Mouse (Mus musculus): ENCODE data around the gene Wscd1. TPM values are rescaled to one million over a fixed set of nuclear protein-coding genes. Genes with fewer than 3 reads are reported as not detected.

Gene Wscd1
- total and polyA plus RNA-seq, 2 experiments from 2014 or later, result 94.5 to 209 TPM

DNA sequence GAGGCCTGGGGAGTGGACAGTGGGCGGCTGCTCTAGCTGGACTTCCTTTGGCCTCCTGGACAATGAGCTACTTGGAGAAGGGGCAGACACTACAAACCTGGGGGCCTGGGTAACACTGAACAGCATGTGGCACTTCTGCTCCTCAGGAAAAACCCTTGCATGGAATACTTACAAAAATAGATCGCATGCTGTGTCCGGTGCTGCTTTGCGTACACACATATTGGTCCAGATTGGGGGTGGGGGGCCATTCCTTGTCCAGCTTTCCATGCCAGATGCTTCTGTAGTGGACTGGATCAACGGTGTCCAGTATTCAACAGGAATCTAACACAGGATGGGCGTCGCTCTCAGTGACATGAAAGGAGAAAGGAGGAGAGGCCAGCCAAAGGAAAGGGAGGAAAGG, 2.0 kb upstream of the Wscd1 start:
- TF ChIP-seq CTCF (IDR thresholded peaks at IDR 0.05; ENCODE audit: low read depth), result no peak
- H3K27me3 ChIP-seq (ENCODE audit: insufficient read depth, low read length), result no peaks in the 10 kb centered on the region
- no peak for ATAC-seq
- H3K9ac ChIP-seq (replicated peaks; ENCODE audit: low read length), result no peak overlapping the region
- no peak overlapping the region for H3K27ac ChIP-seq
- no peak for DNase-seq (ENCODE audit: low spot score)
- no peak overlapping the region for H3K4me2 ChIP-seq (ENCODE audit: low read depth, low read length)
- H3K36me3 ChIP-seq (ENCODE audit: insufficient read depth, low read length), result no peaks in the 10 kb centered on the region
- H3K4me3 ChIP-seq (ENCODE audit: low read length), result no peak overlapping the region
- peaks cover 7% of the 10 kb centered on the region for H3K4me1 ChIP-seq (ENCODE audit: insufficient read depth, low read length)
- H3K9me3 ChIP-seq (ENCODE audit: low read length), result no peaks in the 10 kb centered on the region
- 63% methylated on average over 7 of the region's 7 CpGs for WGBS

DNA sequence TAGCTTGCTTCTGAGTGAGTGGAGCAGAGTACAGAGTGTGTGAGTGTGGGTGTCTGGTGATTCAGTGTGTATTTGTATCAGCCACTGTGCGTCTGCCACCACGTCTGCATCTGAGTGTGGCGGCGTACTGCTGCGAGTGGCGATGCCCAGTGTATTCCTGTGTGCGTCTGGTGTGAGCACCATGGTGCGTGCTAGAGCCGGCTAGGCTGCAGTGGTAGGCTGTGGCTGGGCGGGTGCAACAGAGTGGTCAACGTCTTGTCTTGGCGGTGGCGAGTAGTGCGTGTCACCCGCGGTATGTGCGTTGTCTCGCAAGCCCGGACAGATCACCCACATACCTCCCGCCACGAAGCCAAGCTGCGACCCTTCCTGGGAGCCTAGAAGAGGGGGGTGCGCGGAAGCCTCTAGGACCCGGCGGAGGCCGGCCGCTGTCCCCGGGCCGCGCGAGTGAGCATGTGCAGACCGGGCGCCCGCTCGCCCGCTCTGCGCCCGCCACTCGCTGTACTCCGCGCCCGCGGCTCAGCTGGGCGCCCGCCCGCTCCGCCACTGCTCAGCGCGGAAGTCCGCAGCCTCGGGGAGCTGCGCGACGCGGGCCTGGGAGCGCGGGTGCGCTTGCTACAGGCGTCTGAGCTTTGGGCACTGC, 934 bp downstream of the Wscd1 start:
- DNase-seq (ENCODE audit: low spot score), result peak; percentile 88
- peak; percentile 95 for ATAC-seq
- WGBS, result under 1% methylated on average over 51 of the region's 60 CpGs
- Histone ChIP-seq H3K4me2 (ENCODE audit: low read depth, low read length) (peak overlapping the region; percentile 88), H3K27ac (peak overlapping the region; percentile 86), H3K36me3 (ENCODE audit: insufficient read depth, low read length) (no peaks in the 10 kb centered on the region), H3K27me3 (ENCODE audit: insufficient read depth, low read length) (no peaks in the 10 kb centered on the region), H3K9me3 (ENCODE audit: low read length) (no peaks in the 10 kb centered on the region), H3K4me1 (ENCODE audit: insufficient read depth, low read length) (peaks cover 28% of the 10 kb centered on the region), H3K9ac (replicated peaks; ENCODE audit: low read length) (peak overlapping the region; percentile 83), H3K4me3 (ENCODE audit: low read length) (peak overlapping the region; percentile 87)
- peak; percentile 12; the same call in 1 of the 2 replicates for TF ChIP-seq CTCF (IDR thresholded peaks at IDR 0.05; ENCODE audit: low read depth)

DNA sequence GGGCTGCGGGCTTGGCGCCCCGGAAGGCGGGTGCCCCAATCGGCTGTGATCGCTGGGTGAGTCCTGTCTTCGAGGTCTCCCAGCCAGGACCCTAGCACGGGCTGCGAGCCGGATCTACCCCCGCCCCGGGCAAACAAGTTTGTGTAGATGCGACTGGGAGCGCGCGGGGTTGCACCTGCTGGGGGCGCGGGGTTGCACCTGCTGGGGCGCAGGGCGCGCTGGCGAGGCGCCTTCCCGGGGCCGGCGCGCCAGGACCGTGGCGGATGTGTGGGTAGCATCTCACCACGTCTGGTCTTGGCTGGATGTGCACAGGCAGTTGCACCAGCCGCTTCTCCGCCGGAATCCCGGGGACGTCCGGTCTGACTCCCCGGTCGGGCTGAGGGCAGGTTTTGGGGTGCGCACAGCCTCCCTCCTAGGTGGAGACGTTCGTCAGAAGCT, 1.5 kb downstream of the Wscd1 start:
- Histone ChIP-seq H3K4me3 (ENCODE audit: low read length) (peak overlapping the region; percentile 87), H3K9ac (replicated peaks; ENCODE audit: low read length) (peak overlapping the region; percentile 83), H3K27ac (peak overlapping the region; percentile 86), H3K9me3 (ENCODE audit: low read length) (no peaks in the 10 kb centered on the region), H3K36me3 (ENCODE audit: insufficient read depth, low read length) (no peaks in the 10 kb centered on the region), H3K4me2 (ENCODE audit: low read depth, low read length) (peak overlapping the region; percentile 88), H3K27me3 (ENCODE audit: insufficient read depth, low read length) (no peaks in the 10 kb centered on the region), H3K4me1 (ENCODE audit: insufficient read depth, low read length) (peaks cover 28% of the 10 kb centered on the region)
- DNase-seq (ENCODE audit: low spot score) (peak; percentile 55), ATAC-seq (no peak; the same call in none of the 2 replicates)
- under 1% methylated on average over 33 of the region's 41 CpGs for WGBS
- no peak for TF ChIP-seq CTCF (IDR thresholded peaks at IDR 0.05; ENCODE audit: low read depth)

DNA sequence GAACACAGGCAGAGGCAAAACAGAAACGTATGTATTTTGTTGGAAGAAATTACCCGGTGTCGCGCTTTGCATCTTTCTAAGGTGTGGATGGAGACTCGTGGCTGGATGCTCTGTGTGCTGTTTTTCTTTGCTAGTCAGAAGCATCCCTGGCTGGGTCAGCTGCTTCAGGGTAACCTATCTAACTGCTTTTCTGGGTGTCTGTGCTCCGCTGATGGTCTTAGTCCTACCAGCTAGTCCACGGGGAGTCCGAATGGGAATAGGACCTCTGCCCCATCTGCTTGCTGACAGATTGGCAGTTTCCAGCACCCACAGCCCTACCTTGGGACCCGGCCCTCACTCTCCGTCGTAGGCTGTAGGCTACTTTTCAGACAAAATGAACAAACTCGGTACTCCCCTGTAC, 2.0 kb downstream of the Wscd1 start:
- peaks cover 31% of the 10 kb centered on the region for H3K4me1 ChIP-seq (ENCODE audit: insufficient read depth, low read length)
- H3K9me3 ChIP-seq (ENCODE audit: low read length), result no peaks in the 10 kb centered on the region
- peak overlapping the region; percentile 87 for H3K4me3 ChIP-seq (ENCODE audit: low read length)
- H3K27ac ChIP-seq, result peak overlapping the region; percentile 86
- WGBS, result 8% methylated on average over 12 of the region's 12 CpGs
- H3K4me2 ChIP-seq (ENCODE audit: low read depth, low read length), result peak overlapping the region; percentile 88
- ATAC-seq, result no peak
- no peaks in the 10 kb centered on the region for H3K27me3 ChIP-seq (ENCODE audit: insufficient read depth, low read length)
- no peak for TF ChIP-seq CTCF (IDR thresholded peaks at IDR 0.05; ENCODE audit: low read depth)
- H3K36me3 ChIP-seq (ENCODE audit: insufficient read depth, low read length), result no peaks in the 10 kb centered on the region
- peak overlapping the region; percentile 83 for H3K9ac ChIP-seq (replicated peaks; ENCODE audit: low read length)
- peak; percentile 34 for DNase-seq (ENCODE audit: low spot score)

DNA sequence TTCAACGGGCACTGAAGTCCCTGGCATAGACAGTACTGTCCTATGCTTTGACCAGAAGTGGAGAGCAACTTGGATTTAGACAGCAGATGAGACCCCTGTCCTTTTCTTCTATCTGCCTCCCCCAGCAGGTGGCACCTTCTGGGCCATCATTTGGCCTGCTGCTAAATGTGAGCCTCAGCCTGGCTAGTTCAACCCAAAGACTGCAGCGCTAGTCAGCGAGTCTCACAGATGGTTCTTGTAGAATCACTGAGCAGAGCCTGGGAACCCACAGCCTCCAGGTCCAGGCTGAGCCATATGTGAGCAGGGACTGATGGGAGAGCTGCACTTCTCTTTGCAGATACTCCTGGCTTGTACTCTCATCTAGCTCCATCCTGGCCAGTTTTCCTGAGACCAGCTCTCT, 2.9 kb downstream of the Wscd1 start:
- H3K27ac ChIP-seq, result peak overlapping the region; percentile 86
- peak overlapping the region; percentile 87 for H3K4me3 ChIP-seq (ENCODE audit: low read length)
- H3K27me3 ChIP-seq (ENCODE audit: insufficient read depth, low read length), result no peaks in the 10 kb centered on the region
- peak overlapping the region; percentile 83 for H3K9ac ChIP-seq (replicated peaks; ENCODE audit: low read length)
- peak overlapping the region; percentile 88 for H3K4me2 ChIP-seq (ENCODE audit: low read depth, low read length)
- H3K4me1 ChIP-seq (ENCODE audit: insufficient read depth, low read length), result peaks cover 39% of the 10 kb centered on the region
- H3K9me3 ChIP-seq (ENCODE audit: low read length), result no peaks in the 10 kb centered on the region
- peak; percentile 27; the same call in 1 of the 2 replicates for TF ChIP-seq CTCF (IDR thresholded peaks at IDR 0.05; ENCODE audit: low read depth)
- 43% methylated on average over 3 of the region's 3 CpGs for WGBS
- H3K36me3 ChIP-seq (ENCODE audit: insufficient read depth, low read length), result no peaks in the 10 kb centered on the region
- DNase-seq (ENCODE audit: low spot score), result peak; percentile 53
- no peak for ATAC-seq

DNA sequence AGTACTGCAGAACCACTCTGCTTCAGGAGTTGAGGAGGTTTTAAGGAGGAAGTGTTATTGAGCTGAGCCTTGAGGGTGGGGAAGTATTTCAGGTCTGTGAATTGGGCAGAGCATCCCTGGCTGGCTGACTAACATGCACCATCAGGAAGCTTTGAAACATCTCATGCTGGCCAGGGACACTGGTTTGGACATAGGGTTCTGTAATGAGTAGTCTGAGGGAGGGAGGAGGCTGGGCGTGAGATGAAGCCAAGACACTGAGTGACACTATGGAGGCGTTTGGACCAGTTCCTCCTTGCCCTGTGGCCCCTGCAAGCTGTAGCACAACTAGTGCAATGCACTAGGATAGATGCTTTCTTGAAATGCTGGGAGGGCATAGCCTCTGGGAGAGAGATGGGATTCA, 5.4 kb downstream of the Wscd1 start:
- DNase-seq (ENCODE audit: low spot score), result no peak
- WGBS, result 40% methylated on average over 2 of the region's 2 CpGs
- H3K27ac ChIP-seq, result 0 out of 2 replicates have a peak overlapping the region, but pooled peaks have one; percentile 91
- no peak for ATAC-seq
- peak overlapping the region; percentile 88 for H3K4me2 ChIP-seq (ENCODE audit: low read depth, low read length)
- no peak overlapping the region; the same call in 1 of the 2 replicates for H3K4me3 ChIP-seq (ENCODE audit: low read length)
- peaks cover 51% of the 10 kb centered on the region for H3K4me1 ChIP-seq (ENCODE audit: insufficient read depth, low read length)
- H3K27me3 ChIP-seq (ENCODE audit: insufficient read depth, low read length), result no peaks in the 10 kb centered on the region
- 0 out of 2 replicates have a peak overlapping the region, but pooled peaks have one; percentile 21 for H3K9ac ChIP-seq (replicated peaks; ENCODE audit: low read length)
- no peak for TF ChIP-seq CTCF (IDR thresholded peaks at IDR 0.05; ENCODE audit: low read depth)
- no peaks in the 10 kb centered on the region for H3K36me3 ChIP-seq (ENCODE audit: insufficient read depth, low read length)
- H3K9me3 ChIP-seq (ENCODE audit: low read length), result no peaks in the 10 kb centered on the region

DNA sequence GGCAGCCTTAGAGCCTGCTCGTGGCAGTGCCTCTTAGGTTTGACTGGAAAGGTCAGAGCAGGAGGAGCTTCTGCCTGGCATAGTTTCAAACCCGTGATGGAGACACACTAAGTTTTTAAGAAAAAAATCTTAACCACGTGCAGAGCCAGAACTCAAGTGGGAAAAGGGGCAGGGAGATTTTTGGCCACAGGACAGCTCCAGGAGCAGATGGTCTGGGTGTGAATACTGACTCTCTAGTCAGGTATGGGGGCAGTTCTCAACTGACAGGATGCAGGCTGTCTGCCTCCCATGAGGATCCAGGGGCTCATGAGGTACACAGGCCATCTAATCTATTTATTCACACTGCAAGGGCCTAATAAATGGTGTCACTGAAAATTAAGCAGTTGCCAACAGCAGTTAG, 6.6 kb downstream of the Wscd1 start:
- H3K9me3 ChIP-seq (ENCODE audit: low read length), result no peaks in the 10 kb centered on the region
- H3K27ac ChIP-seq, result peak overlapping the region; percentile 91; the same call in 1 of the 2 replicates
- no peak overlapping the region for H3K4me2 ChIP-seq (ENCODE audit: low read depth, low read length)
- no peaks in the 10 kb centered on the region for H3K27me3 ChIP-seq (ENCODE audit: insufficient read depth, low read length)
- no peak for TF ChIP-seq CTCF (IDR thresholded peaks at IDR 0.05; ENCODE audit: low read depth)
- H3K4me3 ChIP-seq (ENCODE audit: low read length), result no peak overlapping the region
- no peak for ATAC-seq
- peaks cover 46% of the 10 kb centered on the region for H3K4me1 ChIP-seq (ENCODE audit: insufficient read depth, low read length)
- H3K36me3 ChIP-seq (ENCODE audit: insufficient read depth, low read length), result no peaks in the 10 kb centered on the region
- 16% methylated on average over 3 of the region's 3 CpGs for WGBS
- DNase-seq (ENCODE audit: low spot score), result no peak
- H3K9ac ChIP-seq (replicated peaks; ENCODE audit: low read length), result no peak overlapping the region
